Mouse (Mus musculus): ENCODE data around the gene Ndufs5.

The Ndufs5 gene

GRCm38 (mm10) chr4:123687025-123687781 is 30.8 kb downstream of the Ndufs5 start:
- DNase-seq (ENCODE audit: low read depth in 2 of 2, low spot score in 2 of 2) = no peak

GRCm38 (mm10) chr4:123686368-123687024 is 31.5 kb downstream of the Ndufs5 start:
- no peak for DNase-seq (ENCODE audit: low read depth in 2 of 2, low spot score in 2 of 2)

DNA sequence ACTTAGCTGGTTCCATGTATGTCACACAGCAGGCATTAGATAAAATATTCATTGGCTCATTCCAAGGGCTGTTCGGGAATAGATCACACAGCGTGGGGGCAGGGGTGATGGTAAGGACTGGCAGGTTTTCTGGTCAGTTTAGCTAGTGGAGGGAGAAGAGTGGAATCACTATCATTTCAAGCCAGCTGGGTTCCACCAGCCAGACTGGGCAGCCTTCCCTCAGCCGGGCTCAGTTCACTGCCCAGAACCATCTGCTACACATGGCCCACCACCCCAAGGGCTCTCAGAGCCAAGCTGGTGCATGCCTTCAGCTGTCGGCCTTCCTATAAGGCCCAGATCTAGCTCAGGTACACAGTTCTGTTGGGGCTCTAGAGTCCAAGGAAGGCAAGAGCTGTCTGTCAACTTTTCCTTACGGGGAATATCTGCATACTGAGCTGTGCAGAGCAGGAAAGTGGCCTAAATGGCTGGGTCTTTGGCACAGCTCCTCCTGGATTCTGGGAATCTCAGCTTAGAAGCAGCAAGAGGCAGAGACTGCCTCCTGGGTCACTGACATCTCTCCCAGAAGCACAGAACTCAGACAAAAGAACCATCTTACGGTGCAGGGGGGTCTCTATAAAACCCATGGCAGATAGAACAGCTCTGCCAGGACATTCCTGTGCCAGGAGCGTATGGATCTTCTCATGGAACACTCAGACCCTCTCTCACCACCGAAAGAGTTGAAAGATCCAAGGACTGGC is 32.3 kb downstream of the Ndufs5 start:
- no peak for DNase-seq (ENCODE audit: low read depth in 2 of 2, low spot score in 2 of 2)

GRCm38 (mm10) chr4:123685046-123685445 is 33.0 kb downstream of the Ndufs5 start:
- no peak for DNase-seq (ENCODE audit: low read depth in 2 of 2, low spot score in 2 of 2)

- no peak for DNase-seq (ENCODE audit: low read depth in 2 of 2, low spot score in 2 of 2)
Observed at GRCm38 (mm10) chr4:123684260-123684659, 33.7 kb downstream of the Ndufs5 start, which contains the start of gene Macf1. Gene Macf1, minus strand, starts transcription at chr4:123684360.

GRCm38 (mm10) chr4:123682291-123682690 is 35.7 kb downstream of the Ndufs5 start:
- DNase-seq (ENCODE audit: low read depth in 2 of 2, low spot score in 2 of 2) = no peak

GRCm38 (mm10) chr4:123680962-123681361 is 37.0 kb downstream of the Ndufs5 start:
- no peak for DNase-seq (ENCODE audit: low read depth in 2 of 2, low spot score in 2 of 2)

DNA sequence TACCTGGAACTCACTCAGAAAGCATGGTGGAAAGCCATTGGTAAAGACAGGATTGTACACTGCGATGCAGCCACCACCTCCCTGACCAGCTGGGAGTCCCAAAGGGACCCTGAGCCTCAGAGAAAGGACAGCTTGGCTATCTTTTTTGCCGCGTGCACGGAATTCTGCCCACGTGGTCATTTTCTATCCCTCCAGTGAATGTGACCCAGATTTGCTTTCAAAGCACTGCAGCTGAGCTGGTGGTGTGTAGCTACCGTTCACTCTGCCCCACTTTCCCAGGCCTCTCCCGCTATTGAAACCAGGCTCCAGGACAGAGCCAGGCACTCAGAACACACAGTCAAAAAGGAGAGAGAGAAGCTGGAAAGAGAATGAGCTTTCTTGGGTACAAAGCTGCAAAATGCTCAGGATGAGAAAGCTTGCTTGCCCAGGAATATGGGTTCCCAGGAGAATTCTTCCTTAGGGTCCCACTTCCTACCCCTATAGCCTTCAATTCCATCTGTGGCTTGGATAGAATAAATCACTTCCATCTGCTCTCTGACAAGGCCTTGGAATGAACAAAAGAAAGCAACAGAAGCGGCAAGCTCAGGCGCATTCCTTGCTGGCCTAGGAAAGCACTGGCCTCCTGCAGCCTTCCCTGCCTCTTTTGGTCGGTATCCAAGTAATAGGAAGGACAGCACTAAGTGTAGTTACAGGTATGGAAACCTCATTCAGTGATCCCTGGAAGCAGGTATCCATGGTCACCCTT is 40.8 kb downstream of the Ndufs5 start:
- DNase-seq (ENCODE audit: low read depth in 2 of 2, low spot score in 2 of 2) = no peak

- DNase-seq (ENCODE audit: low read depth in 2 of 2, low spot score in 2 of 2) = no peak
Observed at GRCm38 (mm10) chr4:123670598-123670997, 47.4 kb downstream of the Ndufs5 start.

GRCm38 (mm10) chr4:123669696-123670095 is 48.3 kb downstream of the Ndufs5 start:
- no peak for DNase-seq (ENCODE audit: low read depth in 2 of 2, low spot score in 2 of 2)

- DNase-seq (ENCODE audit: low read depth in 2 of 2, low spot score in 2 of 2) = peak; percentile 62 to 63
Observed at GRCm38 (mm10) chr4:123667260-123667867, 50.6 kb downstream of the Ndufs5 start.

DNA sequence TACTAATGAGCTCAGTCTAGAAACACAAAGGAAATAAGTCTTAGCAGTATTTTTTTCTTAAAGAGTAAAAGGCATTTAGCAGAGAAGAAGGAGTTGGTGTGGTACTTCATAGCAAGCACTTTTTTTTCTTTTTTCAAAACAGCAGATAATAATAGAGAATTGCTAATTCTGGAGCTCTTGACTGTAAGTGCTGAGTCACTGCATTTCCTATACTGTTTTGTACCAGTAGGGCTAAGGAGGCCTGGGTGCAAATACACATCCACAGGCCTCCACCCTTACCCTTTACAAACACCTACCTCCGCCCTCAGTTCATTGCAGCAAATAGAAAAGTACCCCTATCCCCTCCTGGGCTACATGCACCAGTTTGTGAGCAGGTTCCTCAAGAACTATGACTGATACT is 51.5 kb downstream of the Ndufs5 start:
- DNase-seq (ENCODE audit: low read depth in 2 of 2, low spot score in 2 of 2) = no peak

DNA sequence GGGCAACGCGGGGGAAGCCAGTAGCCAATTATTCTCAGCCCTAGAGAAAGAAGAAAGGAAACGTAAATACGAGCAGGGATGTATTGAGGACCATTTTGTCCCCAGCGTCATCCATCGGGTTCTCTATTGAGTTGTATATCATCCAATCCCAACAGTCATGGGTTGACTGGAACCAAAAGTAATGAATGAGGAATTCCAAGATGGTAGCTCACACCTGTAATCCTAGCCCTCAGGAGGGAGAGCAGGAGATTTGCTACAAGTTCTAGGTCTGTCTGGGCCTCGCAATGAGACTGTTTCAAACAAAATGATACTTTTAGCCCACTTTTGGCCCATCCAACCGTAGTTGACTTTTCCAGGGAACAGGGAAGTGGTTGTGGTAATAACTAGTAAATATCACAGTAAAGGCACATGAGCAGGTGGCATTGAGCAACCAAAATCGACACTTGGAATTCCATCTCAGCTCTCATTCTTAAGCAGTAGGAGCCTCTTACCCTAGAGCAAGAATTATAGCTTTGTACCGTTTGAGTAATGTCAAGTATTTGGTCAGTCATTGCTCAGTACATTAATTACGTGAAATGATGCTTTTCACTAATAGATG is 52.2 kb downstream of the Ndufs5 start:
- no peak for DNase-seq (ENCODE audit: low read depth in 2 of 2, low spot score in 2 of 2)

GRCm38 (mm10) chr4:123664951-123665661 is 52.9 kb downstream of the Ndufs5 start:
- DNase-seq (ENCODE audit: low read depth in 2 of 2, low spot score in 2 of 2) = no peak

- DNase-seq (ENCODE audit: low read depth in 2 of 2, low spot score in 2 of 2) = peak in 1 of 2 experiments; percentile 41
Observed at GRCm38 (mm10) chr4:123664021-123664950, 53.7 kb downstream of the Ndufs5 start.

GRCm38 (mm10) chr4:123663688-123663965 is 54.4 kb downstream of the Ndufs5 start:
- DNase-seq (ENCODE audit: low read depth in 2 of 2, low spot score in 2 of 2) = no peak

DNA sequence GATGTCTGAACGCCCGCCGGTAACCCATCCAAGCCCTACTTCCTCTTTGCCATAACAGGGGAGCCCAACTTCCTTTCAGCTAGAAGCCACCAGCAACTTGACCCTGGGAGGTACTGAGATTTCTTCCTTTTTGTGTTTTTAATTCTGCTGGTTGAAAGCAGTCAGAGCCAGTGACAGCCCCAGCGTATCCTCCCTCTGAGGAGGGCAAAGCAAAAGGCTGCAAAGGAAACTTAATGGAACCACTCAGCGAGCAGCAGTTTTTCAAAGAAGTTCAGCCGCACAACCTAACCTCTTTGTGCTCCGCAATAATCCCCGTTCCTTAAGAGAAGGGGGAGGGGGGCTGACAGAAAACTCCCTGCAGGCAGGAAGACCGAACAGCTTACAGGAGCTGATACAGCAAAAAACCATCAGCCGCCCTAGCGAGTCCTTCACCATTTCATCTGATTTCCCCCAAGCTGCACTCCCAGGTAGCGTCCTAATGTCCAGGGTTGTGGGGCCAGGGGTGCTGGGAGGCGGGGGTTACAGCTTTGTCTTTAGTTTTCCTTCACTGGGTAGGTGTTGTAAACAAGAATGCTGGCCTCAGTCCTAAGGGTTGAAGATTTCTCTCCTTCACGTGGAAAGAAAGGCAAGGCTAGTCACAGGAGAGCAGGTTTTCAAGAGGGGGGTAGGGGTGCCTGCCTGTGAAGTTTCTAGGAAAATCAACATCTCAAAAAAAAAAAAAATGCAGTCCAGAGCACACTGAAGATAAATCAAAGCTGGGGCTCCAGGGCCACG is 54.9 kb downstream of the Ndufs5 start:
- no peak for DNase-seq (ENCODE audit: low read depth in 2 of 2, low spot score in 2 of 2)
